Comparison of ENCODE assay signal across 18 mouse cellular contexts in the genomic region with DNA sequence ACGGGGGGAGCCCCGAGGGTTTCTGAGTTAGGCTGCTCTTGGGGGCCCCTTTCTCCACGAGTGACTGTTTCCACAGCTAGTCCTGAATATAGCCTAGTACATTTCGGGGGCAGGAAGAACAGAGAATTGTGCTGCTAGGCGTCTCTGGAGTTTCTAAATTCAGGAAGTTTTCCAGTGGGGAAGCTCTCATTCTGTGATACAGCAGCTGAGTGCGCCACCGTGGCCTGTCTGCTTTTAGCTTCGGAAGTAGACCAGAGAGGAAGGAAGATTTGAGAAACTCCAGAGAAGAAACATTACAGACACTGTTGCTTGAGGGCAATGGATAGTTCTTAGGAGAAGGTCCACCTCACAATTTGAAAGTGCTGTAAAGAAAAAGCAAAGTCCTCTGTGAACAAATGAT.
"Had no signal": no experiment of that assay in that cellular context is flagged by ENCODE, and none has a peak within 500 bp of the region (broad histone marks: within the 10 kb centered on the region; RNA-seq: fewer than 3 reads in every experiment).

No protein-coding gene starts in this region.

- H3K27ac ChIP-seq: midbrain, embryonic 10.5 days; midbrain, embryonic 12.5 days; neural tube, embryonic 13.5 days; neural tube, embryonic 15.5 days had no signal

- H3K9ac ChIP-seq: lung, embryonic 14.5 days; midbrain, embryonic 12.5 days; neural tube, embryonic 13.5 days; neural tube, embryonic 15.5 days had no signal

- H3K27me3 ChIP-seq: midbrain, embryonic 12.5 days; neural tube, embryonic 13.5 days; neural tube, embryonic 15.5 days had no signal

- H3K36me3 ChIP-seq: midbrain, embryonic 10.5 days; midbrain, embryonic 12.5 days; neural tube, embryonic 13.5 days; neural tube, embryonic 15.5 days had no signal

- H3K9me3 ChIP-seq: midbrain, embryonic 10.5 days; midbrain, embryonic 12.5 days; neural tube, embryonic 13.5 days; neural tube, embryonic 15.5 days had no signal

- H3K4me3 ChIP-seq: midbrain, embryonic 10.5 days; midbrain, embryonic 12.5 days; myocyte; neural tube, embryonic 13.5 days; neural tube, embryonic 15.5 days had no signal

- H3K4me2 ChIP-seq: lung, embryonic 14.5 days; midbrain, embryonic 12.5 days; neural tube, embryonic 13.5 days; neural tube, embryonic 15.5 days had no signal

- DNase-seq: lung, adult 18-20 months; lung, embryonic 14.5 days; lung, postnatal 10 days; lung, postnatal 4 days; midbrain, embryonic 14.5 days; retina, postnatal 1 day; right cerebral cortex, postnatal 25 days; right cerebral cortex, postnatal 4 days; spleen, adult 18-20 months; thymus, adult 18-20 months; thymus, postnatal 14 days; thymus, postnatal 36 days had no signal

- ATAC-seq: midbrain, embryonic 16.5 days had no signal

- H3K4me1 ChIP-seq: midbrain, embryonic 10.5 days; midbrain, embryonic 12.5 days; neural tube, embryonic 13.5 days; neural tube, embryonic 15.5 days had no signal
